23 mouse cellular contexts compared by ENCODE assay signal in genomic region chr9:72403421-72403820, GRCm38 (mm10). TPM values are rescaled to one million over a fixed set of nuclear protein-coding genes. Genes with fewer than 3 reads are reported as not detected.
DNase-seq lines count a peak whose midpoint lies in the region; ATAC-seq and TF ChIP-seq lines count a peak whose summit lies in the region.
"Had no signal": no experiment of that assay in that cellular context is flagged by ENCODE, and none has a peak within 500 bp of the region (broad histone marks: within the 10 kb centered on the region; RNA-seq: fewer than 3 reads in every experiment).

No protein-coding gene starts in this region.

- 0 out of 2 replicates have a peak, but pooled peaks cover 2% of the 10 kb centered on the region for H3K27me3 ChIP-seq in heart, embryonic 12.5 days (replicated peaks)
- H3K27me3 ChIP-seq in thymus, adult 2 months (ENCODE audit: control insufficient read depth, insufficient read depth, low read length) = no peaks in the 10 kb centered on the region
- H3K27me3 ChIP-seq: heart, embryonic 13.5 days had no signal

- no peaks in the 10 kb centered on the region; the same call in 1 of the 2 replicates for H3K9me3 ChIP-seq in heart, embryonic 12.5 days (replicated peaks)
- H3K9me3 ChIP-seq: forebrain, embryonic 13.5 days; heart, embryonic 13.5 days had no signal

- H3K27ac ChIP-seq in heart, embryonic 12.5 days (ENCODE audit: poor library complexity, severe bottlenecking) = no peak overlapping the region
- peak overlapping the region; percentile 76 for H3K27ac ChIP-seq in thymus, adult 2 months (ENCODE audit: control insufficient read depth, insufficient read depth, low read length)
- H3K27ac ChIP-seq: forebrain, embryonic 10.5 days; forebrain, embryonic 13.5 days; gastrocnemius, adult 2 months; heart, embryonic 13.5 days; hindbrain, embryonic 14.5 days; hindbrain, postnatal 0 days had no signal

- TF ChIP-seq POLR2A in thymus, adult 2 months (IDR thresholded peaks at IDR 0.05; ENCODE audit: control insufficient read depth, extremely low read depth, insufficient read depth, low read length, poor library complexity) = no peak

- H3K9ac ChIP-seq in heart, embryonic 12.5 days = no peak overlapping the region
- H3K9ac ChIP-seq: forebrain, embryonic 13.5 days; forebrain, postnatal 0 days; heart, embryonic 13.5 days; hindbrain, embryonic 14.5 days had no signal

- peak; percentile 57 for DNase-seq in heart, adult 11 months
- peak; percentile 53 for DNase-seq in thymus, adult 2 months
- DNase-seq in thymus, adult 18-20 months = no peak
- DNase-seq in thymus, postnatal 36 days = peak; percentile 56 to 68
- no peak for DNase-seq in gastrocnemius, postnatal 10 days
- DNase-seq in heart, adult 9 months (ENCODE audit: low spot score in 2 of 2) = no peak
- DNase-seq: adrenal gland, adult 8-10 months; adrenal gland, postnatal 25 days; cerebellum, adult 18-20 months; cerebellum, adult 9-10 months; cerebellum, postnatal 14 days; forebrain, postnatal 0 days; gastrocnemius, adult 2 months; gastrocnemius, postnatal 25 days; heart, postnatal 14 days; heart, postnatal 4 days had no signal

- ATAC-seq in heart, embryonic 12.5 days (ENCODE audit: insufficient number of reproducible peaks, low FRiP score) = no peak
- ATAC-seq: activated CD4-positive, CD25-positive, alpha-beta regulatory T cell, adult 4 months; forebrain, embryonic 13.5 days; forebrain, postnatal 0 days; hindbrain, postnatal 0 days had no signal

- no peak overlapping the region for H3K4me2 ChIP-seq in heart, embryonic 12.5 days
- H3K4me2 ChIP-seq: forebrain, embryonic 13.5 days; heart, embryonic 13.5 days; hindbrain, embryonic 14.5 days had no signal

- H3K4me1 ChIP-seq in heart, embryonic 12.5 days (replicated peaks) = peaks cover 3% of the 10 kb centered on the region; the same call in 1 of the 2 replicates
- H3K4me1 ChIP-seq in thymus, adult 2 months (replicated peaks; ENCODE audit: control insufficient read depth, insufficient read depth, low read length) = peaks cover 59% of the 10 kb centered on the region

- TF ChIP-seq CTCF in thymus, adult 2 months (IDR thresholded peaks at IDR 0.05; ENCODE audit: borderline replicate concordance, control insufficient read depth, extremely low read depth, insufficient read depth, low read length, poor library complexity) = no peak

- no peak overlapping the region for H3K4me3 ChIP-seq in heart, embryonic 12.5 days
- H3K4me3 ChIP-seq in thymus, adult 2 months (ENCODE audit: control insufficient read depth, insufficient read depth, low read length) = no peak overlapping the region
- H3K4me3 ChIP-seq: forebrain, embryonic 10.5 days; forebrain, embryonic 13.5 days; gastrocnemius, adult 2 months; heart, embryonic 13.5 days had no signal

- H3K36me3 ChIP-seq in heart, embryonic 12.5 days = no peaks in the 10 kb centered on the region
- H3K36me3 ChIP-seq in thymus, adult 2 months (ENCODE audit: control insufficient read depth, insufficient read depth, low read length) = no peaks in the 10 kb centered on the region
- H3K36me3 ChIP-seq: forebrain, embryonic 10.5 days; heart, embryonic 13.5 days had no signal

- WGBS in heart, embryonic 12.5 days = 66% methylated on average over 6 of the region's 6 CpGs
- 46% methylated on average over 6 of the region's 6 CpGs for WGBS in thymus, adult 2 months

RNA-seq across cellular contexts. Expression of gene Mns1, which starts 34.4 kb away (rescaled TPM):
- 19.2 and 19.9 TPM in 2 replicates for polyA plus RNA-seq in heart, embryonic 12.5 days (2016; fragmentation: Nextera tagmentation; extraction: Ambion mirVana)
- polyA plus RNA-seq in thymus, adult 2 months (2012; rRNA removed) = 7.4 and 8.1 TPM in 2 replicates
- total RNA-seq in gastrocnemius, postnatal 10 days (2021) = 1 to 10 TPM; 1.1 to 1.7 TPM

Comparison
In these comparisons a context has a peak if more than half of its experiments do, and no peak if none do; other contexts are left out.
1. DNase-seq: peak in heart, adult 11 months (single experiment), thymus, adult 2 months (single experiment) and thymus, postnatal 36 days (2 of 2); none in thymus, adult 18-20 months (0 of 2), gastrocnemius, postnatal 10 days (single experiment) and heart, adult 9 months (0 of 2).